Mouse (Mus musculus) layer of hippocampus, postnatal 14 days (tissue): Measurements from ENCODE around the gene Glrx. TPM values are rescaled to one million over a fixed set of nuclear protein-coding genes. Genes with fewer than 3 reads are reported as not detected.

Experiments
- DNase-seq, 2 experiments: peaks; one replicate each; pipeline ENCODE4 v3.0.0; 2021 to 2022; ENCODE audit warnings: low spot score in 2 of 2, mixed read lengths in 1 of 2
- total RNA-seq, 2 experiments: library from RNA; stranded (reverse); gene quantifications; 2 replicates each; pipeline ENCODE4 v1.2.3; 2021

Gene Glrx
- total RNA-seq, 2 experiments from 2014 or later = 66.8 to 70.1 TPM

DNA sequence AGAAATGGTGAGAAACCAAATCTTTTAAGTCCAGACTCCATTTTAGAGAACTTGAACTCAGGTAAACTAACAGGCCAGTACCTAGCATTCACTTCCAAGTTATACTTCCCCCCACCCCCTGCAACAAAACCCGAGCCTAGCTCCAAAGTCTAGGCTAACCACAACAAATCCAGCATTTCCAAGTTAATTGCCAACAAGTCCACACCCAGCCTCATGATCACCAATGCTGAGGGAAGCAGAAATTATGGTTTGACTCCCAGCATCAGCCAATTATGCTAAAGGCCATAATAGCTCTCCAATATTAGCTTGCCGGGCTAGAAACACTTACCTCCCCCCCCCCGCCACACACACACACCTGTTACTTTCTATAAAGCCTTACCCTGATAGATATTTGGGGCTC, 40.1 kb downstream of the Glrx start:
- DNase-seq = no peak

DNA sequence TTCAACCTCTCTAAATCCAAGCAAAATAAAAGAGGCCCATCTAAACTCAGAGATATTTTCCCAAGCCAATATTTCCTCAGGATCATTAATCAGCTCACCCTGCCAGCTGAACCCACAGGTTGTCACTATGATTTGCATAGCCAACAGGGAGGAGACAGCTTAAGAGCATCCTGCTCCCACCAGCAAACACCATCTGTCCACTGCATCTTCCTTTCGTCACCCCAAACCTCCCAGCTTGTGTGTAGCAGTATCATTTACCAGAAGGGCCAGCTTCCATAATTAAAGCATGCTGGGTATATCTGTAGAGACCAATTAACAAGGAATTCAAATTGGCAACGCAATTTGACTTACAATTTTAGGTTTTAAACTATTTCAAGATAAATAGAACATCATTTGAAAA, 40.8 kb downstream of the Glrx start:
- peak in 1 of 2 experiments; percentile 66 for DNase-seq

DNA sequence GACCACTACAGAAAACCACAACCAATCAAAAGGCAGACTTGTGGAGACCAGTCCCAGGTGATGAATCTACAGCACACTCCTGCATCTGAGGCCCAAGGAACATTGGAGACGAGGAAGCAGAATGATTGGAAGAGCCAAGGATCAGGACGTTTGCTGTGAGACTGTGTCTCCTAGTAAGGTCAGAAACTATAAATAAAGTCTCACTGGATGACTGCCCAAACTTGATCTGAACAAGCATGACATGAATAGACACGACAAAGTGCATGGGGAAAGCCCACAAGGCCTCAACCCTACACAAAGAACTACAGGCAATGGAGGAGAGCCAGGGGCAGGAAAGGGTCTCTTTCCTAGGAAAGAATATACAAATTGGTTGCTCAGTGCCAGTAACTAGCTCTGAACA, 44.1 kb downstream of the Glrx start:
- DNase-seq = no peak

DNA sequence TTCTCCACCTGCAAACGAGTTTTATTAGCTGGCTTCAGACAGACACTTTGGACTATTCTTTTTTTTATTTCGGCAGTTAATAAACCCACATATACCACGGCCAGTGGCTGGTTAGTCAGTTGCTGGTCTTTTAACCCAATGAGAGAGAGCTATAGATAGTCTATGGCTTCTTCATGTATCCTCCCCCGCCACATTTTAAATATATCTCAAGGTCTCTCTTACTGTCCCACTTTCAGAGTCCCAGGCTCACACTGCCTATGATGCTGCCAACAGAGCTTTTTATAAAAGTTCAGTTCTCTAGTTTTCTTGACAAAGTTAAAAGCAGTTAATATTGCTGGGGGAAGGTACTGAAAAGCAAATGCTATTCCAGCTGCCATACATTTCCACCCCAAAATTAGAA, 52.2 kb downstream of the Glrx start:
- no peak for DNase-seq

GRCm38 (mm10) chr13:75892291-75892690, 52.6 kb downstream of the Glrx start:
- DNase-seq = no peak

DNA sequence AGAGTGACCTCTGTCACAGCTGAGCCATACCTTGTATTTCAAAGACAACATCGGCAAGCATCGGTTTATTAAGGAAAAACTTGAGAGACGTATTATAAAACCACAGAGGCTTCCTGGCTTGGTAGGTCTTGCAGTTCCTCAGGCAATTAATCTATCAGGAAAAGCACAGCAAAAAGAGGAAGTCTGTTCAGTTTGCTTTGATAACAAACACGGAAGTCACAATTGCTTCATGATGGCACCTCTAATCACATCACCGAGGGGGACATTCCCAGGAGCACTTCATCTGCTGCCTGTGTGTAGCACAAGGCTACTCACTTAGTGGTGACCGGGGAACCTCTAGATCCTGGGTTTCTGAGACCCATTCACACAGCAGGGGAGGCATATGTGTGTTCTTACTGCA, 53.2 kb downstream of the Glrx start:
- DNase-seq = no peak

Other genes with a start within 250 kb of the Glrx start
- gene Ell2, start 133.1 kb upstream of the Glrx start, total RNA-seq = 10 to 100 TPM; 32.6 to 32.8 TPM
- 10 to 100 TPM; 21.3 to 22.6 TPM for gene Rhobtb3, start 104.1 kb downstream of the Glrx start, total RNA-seq
- under 1 TPM in 1 of 2 experiments, not detected in 1; 0.60 TPM for gene Spata9, start 127.3 kb downstream of the Glrx start, total RNA-seq
- gene Rfesd, start 178.9 kb downstream of the Glrx start, total RNA-seq = 10 to 100 TPM; 13.7 to 16.1 TPM
- gene Gpr150, start 217.1 kb downstream of the Glrx start, total RNA-seq = 1 to 10 TPM; 2.9 to 3.3 TPM